Mouse (Mus musculus) mesoderm, embryonic 11.5 days (tissue): ENCODE results near the gene Plcxd3.
A peak's percentile ranks its signal among the peaks of the same experiment; 100 is the strongest.

Source experiments
- DNase-seq: peaks from one replicate; pipeline ENCODE4 v3.0.0-alpha.2; 2012; ENCODE audit warnings: low read depth, low spot score

The Plcxd3 gene

DNA sequence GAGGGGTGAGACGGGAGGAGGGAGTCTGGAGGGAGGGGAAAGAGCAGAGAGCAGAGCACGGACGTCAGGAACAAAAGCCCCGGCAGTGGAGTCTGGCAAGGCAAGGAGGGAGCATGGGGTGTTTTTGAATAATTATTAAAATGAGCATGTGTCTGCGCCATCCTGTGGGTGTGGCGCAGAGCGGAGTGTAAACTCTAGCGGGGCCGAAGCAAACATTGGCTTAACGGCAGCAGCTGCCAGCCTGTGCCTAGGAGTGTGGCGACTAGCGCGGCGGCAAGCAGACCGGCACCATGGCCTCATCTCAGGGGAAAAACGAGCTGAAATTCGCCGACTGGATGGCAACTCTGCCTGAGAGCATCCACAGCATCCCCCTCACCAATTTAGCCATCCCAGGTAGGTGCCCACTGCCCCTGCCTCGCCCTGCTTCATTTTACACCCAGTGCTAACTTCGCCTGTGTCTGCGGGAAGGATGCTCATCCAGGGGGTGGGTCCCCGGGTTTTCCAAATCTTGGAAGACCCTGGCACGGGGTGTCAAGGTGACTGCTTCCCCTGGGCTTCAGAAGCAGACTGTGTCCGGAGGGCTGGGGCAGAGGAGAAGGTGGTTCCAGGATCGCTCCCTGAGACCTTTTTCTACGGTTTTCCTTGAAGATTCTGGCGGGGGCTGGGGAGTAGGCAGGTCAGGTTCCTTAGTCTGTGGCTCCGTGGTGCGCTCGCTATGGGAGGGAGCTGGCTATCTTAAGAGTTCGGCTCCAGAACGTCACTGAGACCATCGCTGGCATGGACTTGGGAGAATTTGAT lies at the start of gene Plcxd3:
TSS of gene Plcxd3 (plus strand) at position 69 of the 798 bp plus-strand sequence.
- DNase-seq: peak; percentile 74

DNA sequence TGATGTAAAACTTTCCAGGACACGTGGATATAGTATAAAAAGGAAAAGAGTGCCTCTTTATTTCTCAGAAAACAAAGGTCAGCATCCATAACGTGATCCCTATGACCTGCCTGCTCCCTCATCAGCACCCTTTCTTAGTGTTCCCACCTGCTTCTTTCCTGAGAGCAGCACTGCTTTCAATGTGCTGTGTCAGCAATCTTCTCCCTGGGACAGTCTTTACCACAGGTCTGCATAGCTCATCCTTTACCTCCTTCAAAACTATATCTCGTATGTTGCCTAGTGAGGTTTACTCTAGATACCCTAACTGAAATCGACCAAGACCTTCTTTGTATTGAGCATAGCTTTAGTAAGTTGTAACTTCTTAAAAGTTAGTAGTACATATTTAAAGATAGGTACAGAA lies 43.4 kb upstream of the Plcxd3 start:
- DNase-seq: no peak

DNA sequence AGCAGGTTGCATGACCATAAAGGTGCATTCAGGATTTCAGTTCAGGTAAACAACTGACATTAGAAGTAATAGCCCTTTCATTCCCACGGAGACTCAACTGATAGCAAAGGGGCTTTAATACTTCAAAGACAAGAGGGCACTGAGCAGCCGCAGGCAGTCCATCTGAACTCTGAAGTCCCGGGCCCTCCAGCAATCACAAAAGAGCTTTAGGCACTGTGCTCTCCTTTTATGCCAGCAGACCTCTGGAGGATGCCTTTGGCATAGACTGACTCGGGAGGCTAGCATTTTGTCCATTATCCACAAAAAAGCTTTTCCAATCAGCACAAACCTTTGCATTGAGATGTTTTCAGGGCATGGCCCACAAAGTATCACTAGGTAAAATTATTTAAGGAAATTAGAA lies 33.7 kb upstream of the Plcxd3 start:
- no peak for DNase-seq

DNA sequence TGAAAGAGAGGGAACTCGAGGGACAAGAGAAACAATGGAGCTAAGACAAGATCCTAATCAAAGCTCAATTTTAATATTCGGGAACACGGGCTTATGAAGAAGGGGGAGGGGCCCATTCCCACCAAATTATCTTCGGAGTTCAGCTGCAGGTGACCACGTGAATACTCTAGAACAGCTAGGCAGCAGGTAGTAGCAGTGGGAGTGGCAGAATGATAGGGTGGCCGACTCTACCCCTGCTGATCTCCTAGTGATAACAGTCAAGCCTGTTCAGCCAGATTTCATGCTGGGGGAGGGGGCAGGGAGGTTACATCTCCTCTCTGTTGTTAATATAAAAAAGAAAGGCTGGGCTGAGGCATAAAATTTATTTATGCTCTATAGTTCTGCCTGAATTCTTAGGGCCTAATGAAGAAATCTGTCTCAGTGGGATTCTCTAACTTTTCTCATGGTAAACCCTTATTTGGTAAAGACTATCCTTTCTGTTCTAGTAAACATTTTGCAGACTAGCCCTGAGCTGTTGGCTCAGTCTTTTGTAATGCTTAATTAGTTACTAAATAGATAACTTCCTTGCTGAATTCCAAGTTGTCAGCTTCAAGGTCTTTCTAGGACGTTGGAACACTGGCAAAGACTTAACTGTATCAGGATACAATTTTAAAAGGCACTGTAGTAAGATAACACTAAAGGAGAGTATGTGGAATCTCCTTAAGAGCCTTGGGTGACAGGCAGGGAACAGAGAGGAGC lies 26.3 kb upstream of the Plcxd3 start:
- no peak for DNase-seq

DNA sequence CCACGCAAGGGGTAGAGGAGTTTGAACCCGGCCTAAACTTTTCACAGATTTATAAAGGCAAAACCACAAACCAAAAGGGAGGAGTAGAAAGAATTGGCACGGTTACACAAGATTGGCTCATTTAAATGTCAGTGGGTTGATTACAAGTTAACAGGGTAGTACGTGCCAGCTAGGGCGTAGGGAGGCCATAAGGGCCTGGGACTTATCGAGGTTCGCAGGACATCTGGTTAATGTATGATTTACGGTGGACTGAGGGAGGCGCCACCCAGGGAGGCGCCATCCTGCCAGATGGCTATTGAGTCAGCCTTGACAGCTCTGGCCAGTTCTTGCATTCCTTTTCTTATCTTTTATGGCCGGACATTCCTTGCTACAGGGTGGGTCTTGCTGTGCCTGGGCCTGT lies 18.9 kb upstream of the Plcxd3 start:
- DNase-seq: no peak

DNA sequence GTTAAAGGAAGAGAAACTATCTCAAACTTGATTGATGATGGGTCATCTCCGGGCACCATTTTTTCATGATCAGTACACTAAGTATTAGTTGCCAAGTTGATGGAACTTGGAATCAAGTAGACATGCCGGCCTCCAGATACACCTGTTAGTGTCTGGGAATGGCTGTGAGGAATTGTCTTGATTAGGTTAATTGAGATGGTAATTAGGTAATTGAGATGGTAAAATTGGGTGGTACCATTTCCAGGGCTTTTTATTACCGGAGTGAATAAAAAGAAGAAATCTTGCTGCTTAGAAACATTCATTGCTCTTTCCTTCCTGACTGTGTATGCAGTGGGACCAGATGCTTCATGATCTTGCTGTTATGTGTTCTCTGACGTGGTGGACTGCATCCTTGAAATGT lies 17.6 kb upstream of the Plcxd3 start:
- DNase-seq: no peak

DNA sequence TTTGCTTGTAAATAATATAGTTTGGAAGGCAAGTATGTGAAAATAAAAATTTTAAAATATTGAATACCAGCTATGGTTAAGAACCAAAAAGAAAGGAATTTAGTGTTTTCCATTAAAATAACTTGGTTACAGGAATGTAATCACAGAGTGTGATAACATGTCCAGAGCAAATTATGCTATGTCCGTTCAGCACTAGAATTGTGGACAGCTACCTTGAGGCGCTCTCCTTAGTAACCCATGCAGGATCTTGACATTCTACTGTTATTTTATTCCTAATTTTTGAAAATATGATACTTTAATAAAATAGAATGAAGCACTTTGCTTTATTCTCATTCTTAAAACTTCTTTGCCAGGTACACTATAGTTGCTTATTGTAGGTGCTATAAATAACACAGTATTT lies 7.5 kb upstream of the Plcxd3 start:
- DNase-seq: peak; percentile 52

DNA sequence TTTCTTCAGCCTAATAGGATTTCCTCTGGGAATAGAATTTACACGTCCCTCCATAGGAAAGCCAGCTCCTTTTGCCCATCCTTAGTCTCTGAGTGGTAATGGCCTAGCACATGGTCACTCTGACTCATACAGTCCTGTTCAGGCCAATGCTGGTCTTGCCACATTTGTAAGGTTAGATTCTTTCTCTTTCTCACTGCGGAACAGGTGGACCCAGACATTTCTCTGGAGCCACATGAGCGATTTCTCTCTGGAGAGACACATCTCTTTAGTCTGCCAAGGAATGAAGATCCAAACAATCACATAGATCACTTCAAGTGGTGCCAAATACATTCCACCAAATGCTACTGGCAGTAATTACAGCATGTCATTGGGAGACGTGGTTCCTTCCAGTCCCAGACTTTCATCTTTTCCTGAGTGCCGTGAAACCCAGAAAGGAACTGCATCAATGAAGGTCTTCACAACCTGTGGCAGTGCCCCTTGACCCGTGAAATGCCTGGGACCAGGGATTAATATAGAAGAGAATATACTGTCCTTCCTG lies 769 bp upstream of the Plcxd3 start:
- DNase-seq: peak; percentile 7

DNA sequence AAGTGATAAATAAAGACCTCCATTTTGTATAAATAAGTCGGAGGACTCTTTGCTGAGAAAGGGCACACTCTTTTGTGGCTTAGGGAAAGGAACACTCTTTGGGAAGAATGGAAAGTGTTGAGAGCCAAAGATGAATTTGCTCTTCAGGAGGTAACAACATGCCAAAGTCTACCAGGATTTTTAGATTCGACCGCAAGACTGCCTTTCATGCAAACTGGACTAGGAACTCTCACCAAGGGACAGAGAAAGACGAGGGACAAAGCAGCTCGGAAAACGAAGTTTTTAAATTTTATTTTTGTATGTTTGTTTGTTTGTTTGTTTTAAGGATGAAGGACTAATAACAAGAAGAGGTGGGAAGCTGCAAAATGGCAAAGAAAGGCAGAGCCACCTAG lies 264 bp upstream of the Plcxd3 start:
- no peak for DNase-seq

DNA sequence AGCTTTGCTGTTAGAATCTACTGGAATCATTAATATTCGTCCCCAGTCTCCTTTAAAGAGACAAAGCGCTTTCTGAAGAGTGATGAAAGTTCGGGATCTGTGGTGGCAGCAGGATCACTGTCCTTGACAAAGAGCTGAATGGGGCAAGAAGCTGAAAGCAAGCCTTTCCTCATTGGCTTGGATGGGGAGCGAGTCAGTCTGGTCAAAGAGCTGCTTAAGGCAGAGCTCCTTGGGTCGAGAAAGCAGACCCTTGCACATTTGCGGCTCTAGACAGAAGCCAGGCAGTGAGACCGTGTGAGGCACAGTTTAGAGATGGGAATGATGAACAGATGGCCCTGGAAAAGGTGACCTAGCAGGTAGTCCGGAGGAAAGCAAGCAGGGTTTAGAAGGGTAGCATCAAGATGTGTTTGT lies 935 bp downstream of the Plcxd3 start:
- DNase-seq: peak; percentile 4

DNA sequence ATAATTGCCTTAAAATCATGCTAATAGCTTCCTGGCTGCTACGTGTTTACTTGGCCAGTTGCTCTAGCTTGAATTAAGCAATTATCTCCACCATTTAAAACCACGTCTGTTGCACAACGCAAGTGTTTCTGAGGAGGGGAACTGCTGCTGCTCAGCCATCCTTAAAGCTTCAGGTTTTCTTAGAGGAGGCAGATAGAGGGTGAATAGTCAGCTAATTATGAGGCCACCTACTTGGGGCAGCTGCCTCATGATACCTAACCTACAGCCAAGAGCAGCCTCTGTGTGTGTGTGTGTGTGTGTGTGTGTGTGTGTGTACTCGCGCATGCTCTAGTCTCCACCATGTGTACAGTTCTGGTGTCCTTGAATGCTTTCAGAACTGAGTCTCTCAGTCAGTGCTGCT lies 3.5 kb downstream of the Plcxd3 start:
- DNase-seq: no peak

DNA sequence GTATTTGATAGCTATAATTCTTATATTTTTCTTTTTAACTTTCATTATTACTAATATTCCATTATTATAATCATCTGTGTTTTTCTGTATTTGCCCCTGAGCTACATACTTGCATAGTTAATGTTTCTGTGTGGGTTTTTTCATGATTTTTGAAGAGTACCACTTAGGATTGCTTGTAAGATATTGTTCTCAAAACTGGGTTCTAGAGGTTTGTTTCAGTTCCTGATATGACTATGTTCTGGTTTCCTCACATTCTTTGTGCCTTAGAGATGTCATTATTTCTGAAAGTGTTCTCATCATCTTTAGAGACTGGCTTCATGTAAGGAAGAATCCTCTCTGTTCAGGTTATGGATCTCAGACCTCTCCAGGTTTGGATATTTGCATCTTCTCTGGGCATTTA lies 12.5 kb downstream of the Plcxd3 start:
- no peak for DNase-seq

DNA sequence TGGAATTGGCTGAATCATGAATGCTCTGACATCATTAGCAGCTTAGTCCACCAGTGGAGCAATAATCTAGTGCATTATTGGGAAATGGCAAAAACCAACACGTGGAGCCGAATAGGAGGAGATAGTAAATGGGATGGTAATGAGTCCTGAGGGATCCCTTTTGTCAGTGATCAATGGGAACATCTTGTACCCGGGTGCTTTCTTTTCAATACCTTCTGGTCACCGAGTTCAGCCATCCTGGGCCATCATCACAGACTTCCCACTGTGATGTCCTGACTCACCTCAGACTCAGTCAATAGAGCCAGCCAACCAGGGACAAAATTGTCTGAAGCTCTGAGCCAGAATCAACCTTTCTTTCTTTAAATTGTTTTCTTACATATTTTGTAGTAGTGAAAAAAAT lies 24.8 kb downstream of the Plcxd3 start:
- peak; percentile 3 for DNase-seq

DNA sequence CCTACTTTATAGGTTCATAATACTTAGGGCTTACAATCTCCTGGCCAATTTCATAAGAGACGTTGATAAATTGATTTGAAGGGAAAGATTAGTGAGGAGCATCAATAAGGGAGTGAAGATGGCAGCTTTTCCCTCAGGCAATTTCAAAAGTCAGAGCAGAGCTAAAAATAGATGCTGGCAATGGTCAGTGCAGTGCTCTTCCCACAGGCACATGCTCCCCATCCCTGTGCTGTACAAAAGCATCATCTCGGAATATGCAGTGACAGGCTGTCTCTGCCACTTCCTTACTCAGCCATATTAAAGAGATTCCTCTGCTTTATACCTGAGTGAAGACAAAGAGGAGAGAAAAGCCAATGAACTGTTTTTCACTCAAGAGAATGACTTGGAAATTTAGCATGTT lies 36.0 kb downstream of the Plcxd3 start:
- no peak for DNase-seq

DNA sequence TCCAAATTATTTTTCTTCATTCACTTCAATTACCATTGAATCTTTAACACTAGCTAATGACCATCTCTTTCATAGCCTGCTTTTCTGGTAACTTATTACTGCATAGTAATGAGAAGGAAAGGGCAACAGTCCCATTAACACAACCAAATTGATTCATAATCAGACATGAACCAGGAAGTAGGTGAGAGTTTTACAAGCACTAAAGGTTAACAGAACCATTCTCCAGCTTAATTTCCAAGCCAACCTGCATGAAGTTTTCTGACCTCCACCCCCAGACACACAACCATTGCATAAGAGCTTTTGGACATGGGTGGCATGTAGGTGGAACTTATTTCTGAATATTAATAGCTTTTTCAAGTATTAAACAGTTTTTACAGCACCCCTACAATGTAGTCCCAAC lies 64.8 kb downstream of the Plcxd3 start:
- no peak for DNase-seq

DNA sequence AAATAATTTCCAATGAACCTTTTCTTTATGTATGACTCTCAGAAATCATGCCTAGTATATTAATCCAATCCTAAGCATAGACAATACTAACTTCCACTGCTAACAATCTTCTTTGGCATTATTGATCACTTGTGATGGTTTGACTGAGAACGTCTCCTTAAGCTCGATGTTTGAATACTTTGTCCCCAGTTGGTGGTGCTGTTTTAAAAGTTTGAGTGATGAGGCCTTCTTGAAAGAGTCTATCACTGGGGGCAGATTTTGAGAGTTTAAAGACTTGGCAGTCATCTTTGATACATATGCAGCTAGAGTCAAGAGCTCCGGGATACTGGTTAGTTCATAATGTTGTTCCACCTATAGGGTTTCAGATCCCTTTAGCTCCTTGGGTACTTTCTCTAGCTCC lies 120.9 kb downstream of the Plcxd3 start:
- DNase-seq: no peak

DNA sequence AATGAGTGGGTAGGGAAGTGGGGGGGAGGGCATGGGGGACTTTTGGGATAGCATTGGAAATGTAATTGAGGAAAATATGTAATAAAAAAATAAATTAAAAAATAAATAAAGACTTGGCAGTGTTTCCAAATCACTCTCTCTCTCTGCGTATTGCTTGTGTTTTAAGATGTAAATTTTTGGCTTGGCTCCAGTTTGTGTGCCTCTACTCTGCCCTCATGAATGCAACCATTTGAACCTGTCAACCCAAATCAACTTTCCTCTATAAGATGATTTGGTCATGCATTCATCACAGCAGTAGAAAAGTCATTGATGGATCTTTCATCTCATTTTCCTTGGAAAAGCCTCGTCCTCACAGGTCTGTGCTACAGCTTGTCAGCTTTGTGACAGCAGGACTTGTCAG lies 121.7 kb downstream of the Plcxd3 start:
- no peak for DNase-seq

DNA sequence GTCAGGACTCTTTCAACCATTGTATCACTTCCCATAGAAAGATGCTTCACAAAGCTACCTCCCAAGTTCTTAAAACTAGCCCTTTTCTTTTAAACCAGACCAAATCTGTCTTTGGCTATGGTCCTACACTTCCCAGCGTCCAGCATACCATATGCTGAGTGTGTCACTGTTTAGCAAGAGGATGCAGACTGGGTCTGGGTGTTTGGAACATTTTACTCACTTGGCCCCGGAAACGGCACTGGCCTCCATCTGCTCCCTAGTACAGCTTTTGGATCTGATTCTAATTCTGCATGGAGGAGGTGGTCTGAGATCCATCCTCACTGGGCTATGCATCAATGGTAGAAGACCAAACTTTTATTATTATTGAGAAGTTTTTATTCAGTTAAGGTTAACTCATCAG lies 122.7 kb downstream of the Plcxd3 start:
- DNase-seq: no peak

DNA sequence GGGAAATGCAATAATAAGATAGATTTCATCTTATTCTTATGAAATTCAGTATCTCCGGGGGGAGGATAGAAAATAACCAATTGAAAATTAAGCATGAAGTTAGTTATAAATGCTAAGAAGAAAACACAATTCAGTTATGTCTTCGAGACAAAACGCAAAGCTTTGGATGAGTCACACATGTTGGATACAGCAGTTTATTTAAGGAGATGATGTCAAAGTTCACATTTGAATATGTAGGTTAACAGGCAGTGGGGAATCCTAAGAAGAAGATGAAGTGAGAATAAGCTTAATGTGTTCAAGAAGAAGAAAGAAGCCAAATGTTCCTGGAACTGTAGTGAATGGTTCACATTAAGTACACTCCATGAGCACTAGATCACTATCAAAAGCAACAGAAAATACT lies 128.1 kb downstream of the Plcxd3 start:
- DNase-seq: no peak

DNA sequence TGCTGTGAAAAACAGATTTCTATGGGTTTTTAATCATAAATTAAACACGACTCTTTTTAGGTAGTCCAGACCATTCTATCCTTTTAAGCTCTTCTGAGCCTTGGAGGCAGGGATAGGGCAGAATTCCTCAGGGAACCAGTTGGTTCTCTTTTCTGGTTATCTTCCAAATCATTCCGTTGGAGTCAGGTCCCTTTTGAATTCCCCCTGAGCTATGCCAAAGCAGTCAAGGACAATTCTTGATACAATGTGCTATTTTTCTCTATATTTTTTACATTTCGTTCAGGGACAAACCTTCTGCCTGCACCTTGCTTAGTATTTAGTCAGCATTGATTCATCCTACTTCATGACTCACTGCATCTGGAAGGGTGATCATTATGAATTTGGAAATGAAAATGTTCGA lies 128.5 kb downstream of the Plcxd3 start:
- no peak for DNase-seq

DNA sequence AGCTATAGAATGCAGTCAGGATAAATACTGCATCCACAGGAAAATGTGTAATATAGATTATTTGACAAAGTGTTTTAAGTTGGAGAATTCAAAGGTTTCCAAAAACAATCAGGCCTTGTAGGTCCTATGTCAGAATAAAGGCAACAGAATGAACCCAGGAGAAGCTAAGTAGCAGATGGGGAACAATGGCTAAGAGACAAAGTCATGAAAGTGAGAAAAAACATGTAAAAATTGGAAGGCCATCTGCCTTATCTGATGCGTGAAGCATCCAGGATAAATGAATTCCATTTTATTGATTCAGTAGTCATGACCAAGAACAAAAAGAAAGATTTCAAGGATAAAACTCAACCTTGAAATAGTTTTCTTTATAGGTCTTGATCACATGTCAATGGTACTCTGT lies 139.4 kb downstream of the Plcxd3 start:
- no peak for DNase-seq

DNA sequence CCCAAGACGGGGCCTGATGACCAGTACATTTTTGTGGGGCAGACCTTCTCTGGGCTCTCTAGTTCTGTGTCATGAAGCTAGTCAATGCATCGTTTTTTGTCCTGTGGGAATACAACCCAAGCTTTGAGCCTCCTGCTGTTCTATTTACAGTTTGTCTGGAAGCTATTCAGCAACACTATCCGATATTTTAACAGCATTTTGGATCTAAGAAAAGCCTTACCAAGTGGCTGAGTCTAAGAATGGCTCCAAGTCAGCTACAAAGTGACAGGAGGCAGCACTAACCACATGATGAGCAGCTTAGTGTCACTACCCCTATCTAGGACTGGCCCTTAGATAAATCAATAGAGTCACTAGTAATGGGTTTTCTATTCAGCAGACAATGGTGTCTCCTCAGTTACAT lies 149.3 kb downstream of the Plcxd3 start:
- DNase-seq: no peak

DNA sequence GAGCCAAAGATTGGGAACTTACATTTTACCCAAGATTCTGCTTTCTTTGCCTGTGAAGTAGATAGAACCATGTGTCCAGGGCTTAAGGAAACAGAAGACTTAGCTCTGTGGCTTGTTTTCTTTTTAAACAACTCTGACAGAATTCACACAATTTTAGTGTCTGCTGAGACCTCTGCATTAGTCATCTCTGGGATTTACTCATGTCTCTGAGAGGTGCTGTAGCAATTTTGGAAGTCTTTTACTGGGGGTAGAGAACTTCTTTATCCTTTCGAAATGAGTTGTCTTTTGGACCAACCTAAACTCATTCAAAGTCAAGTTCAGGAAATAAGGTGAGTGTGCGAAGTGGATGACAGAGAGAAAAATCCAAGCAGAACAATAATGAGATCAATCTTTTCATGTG lies 158.4 kb downstream of the Plcxd3 start:
- no peak for DNase-seq
